Mouse (Mus musculus) kidney, embryonic 16.5 days (tissue): ENCODE data around the gene Efs. TPM values are rescaled to one million over a fixed set of nuclear protein-coding genes. Genes with fewer than 3 reads are reported as not detected.

Source experiments
- ATAC-seq: fragments of 200-750 bp; cut with Nextera tagmentation; 2 replicates; pipeline ENCODE4 v1.8.0; 2017; ENCODE audit warnings: moderate TSS enrichment; ENCODE audit not compliant: low FRiP score, low TSS enrichment
- H3K27ac ChIP-seq: fragments of 300-500 bp; sonication (generic); 2 replicates; pipeline ENCODE4 v1.5.1; 2014; ENCODE audit warnings: low read length
- H3K27me3 ChIP-seq: fragments of 300-500 bp; sonication (generic); 2 replicates; pipeline ENCODE4 v1.6.1; 2014; ENCODE audit warnings: low read length, control low read depth, mixed read lengths; ENCODE audit not compliant: insufficient read depth
- H3K36me3 ChIP-seq: fragments of 300-500 bp; sonication (generic); 2 replicates; pipeline ENCODE4 v1.6.1; 2014; ENCODE audit warnings: low read length, control low read depth, mixed read lengths; ENCODE audit not compliant: insufficient read depth
- H3K4me1 ChIP-seq: fragments of 300-500 bp; sonication (generic); 2 replicates; pipeline ENCODE4 v1.6.1; 2014; ENCODE audit warnings: low read length, control low read depth, mixed read lengths; ENCODE audit not compliant: insufficient read depth
- H3K4me2 ChIP-seq: fragments of 300-500 bp; sonication (generic); replicated peaks from 2 replicates; pipeline ENCODE4 v1.6.1; 2014; ENCODE audit warnings: low read depth, low read length
- H3K4me3 ChIP-seq: fragments of 300-500 bp; sonication (generic); 2 replicates; pipeline ENCODE4 v1.5.1; 2014; ENCODE audit warnings: mild to moderate bottlenecking, low read length
- H3K9ac ChIP-seq: fragments of 300-500 bp; sonication (generic); replicated peaks from 2 replicates; pipeline ENCODE4 v1.6.1; 2014; ENCODE audit warnings: low read length
- H3K9me3 ChIP-seq: fragments of 300-500 bp; sonication (generic); 2 replicates; pipeline ENCODE4 v1.6.1; 2016; ENCODE audit warnings: low read length, control low read depth
- WGBS: fragments of 180-500 bp; shearing (Covaris S2); extraction: QIAGEN DNeasy Blood & Tissue Kit; methylation state at CpG from one replicate; pipeline ENCODE4 v1.1.7; 2014; 5-methylcytosine and 5-hydroxymethylcytosine counted together
- microRNA counts: library from miRNA; unstranded; fragments of <30 nt; microRNA quantifications from one replicate; lab custom pipeline; 2016
- microRNA-seq: library from miRNA; unstranded; fragments of <30 nt; microRNA quantifications from one replicate; pipeline ENCODE4, GENCODE M21; 2016
- polyA plus RNA-seq: library from polyadenylated mRNA; unstranded; fragments of >200 nt; fragmentation: Nextera tagmentation; extraction: Ambion mirVana; gene quantifications from 2 replicates; pipeline ENCODE4 v1.2.1, GENCODE M21; 2015

Efs gene
- polyA plus RNA-seq, 1 experiment from 2014 or later, result 30.0 TPM

DNA sequence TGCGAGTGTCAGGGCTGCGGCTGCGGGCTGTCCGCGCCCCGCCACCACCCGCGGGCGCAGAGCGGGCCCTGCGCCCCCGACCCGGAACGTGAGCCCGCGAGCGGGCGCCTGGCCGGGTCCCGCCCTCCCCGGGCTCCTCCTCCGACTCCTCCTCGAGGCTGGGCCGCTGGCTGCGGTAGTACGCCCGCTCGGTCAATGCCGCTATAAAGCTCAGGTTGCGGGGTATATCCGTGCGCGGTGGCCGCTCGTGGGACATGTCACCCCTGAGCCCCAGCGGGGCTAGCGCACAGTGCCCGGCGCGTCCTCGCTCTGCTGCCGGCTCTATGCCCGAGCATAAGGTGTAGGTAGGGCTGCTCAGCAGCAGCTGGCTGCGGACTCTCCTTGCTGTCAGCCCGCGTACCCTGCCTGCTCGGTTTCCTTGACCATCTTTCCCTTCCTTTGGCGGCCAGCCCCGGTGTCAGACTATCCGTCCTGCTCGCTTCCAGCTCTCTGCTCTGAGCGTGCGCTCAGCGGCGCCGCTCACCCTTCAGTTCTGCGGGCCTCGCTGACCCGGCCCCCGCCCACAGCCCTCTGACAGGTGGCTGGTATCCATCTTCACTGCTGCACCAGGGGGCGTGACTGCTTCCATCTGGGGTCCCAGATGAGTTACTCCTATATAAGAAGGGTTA is 48.7 kb downstream of the Efs start, which contains the start of gene Ppp1r3e:
Gene Ppp1r3e (minus strand): TSS at position 503 of the 668 bp plus-strand sequence.
- no peaks in the 10 kb centered on the region for H3K36me3 ChIP-seq
- no peaks in the 10 kb centered on the region for H3K27me3 ChIP-seq
- H3K9ac ChIP-seq, result peak within 1 kb of the TSS; percentile 87
- no peaks in the 10 kb centered on the region for H3K9me3 ChIP-seq
- H3K4me2 ChIP-seq, result peak within 1 kb of the TSS; percentile 99
- peak within 1 kb of the TSS; percentile 85 for H3K4me3 ChIP-seq
- peak; percentile 82 for ATAC-seq
- peak within 1 kb of the TSS; percentile 88 for H3K27ac ChIP-seq
- under 1% methylated on average over 44 of the region's 61 CpGs for WGBS
- peaks cover 14% of the 10 kb centered on the region for H3K4me1 ChIP-seq

DNA sequence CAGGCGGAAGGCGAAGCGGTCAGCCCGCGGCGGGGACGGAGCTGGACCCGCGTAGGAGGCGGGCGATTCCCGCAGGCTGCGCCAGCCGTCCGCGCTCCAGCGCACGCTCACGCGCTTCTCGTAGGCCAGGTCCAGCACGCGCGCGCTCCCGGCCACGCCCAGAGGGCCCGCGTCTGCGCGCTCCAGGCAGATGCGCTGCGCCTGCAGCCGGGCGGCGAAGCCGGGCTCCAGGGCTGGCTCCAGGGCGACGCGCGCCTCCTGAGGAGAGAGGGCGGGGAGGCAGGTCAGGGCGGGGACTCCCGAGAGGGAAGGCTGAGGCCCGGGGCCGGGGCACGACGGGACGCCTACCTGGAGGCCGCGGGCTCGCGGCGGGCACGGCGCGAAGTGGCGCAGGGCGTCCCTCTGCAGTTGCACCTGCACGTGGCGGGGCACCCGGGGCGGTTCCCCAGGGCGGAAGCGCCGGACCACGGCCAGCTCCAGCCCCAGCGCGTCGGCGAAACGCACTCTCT is 49.3 kb downstream of the Efs start:
- Histone ChIP-seq H3K36me3 (no peaks in the 10 kb centered on the region), H3K27me3 (no peaks in the 10 kb centered on the region), H3K27ac (peak overlapping the region; percentile 88), H3K4me3 (peak overlapping the region; percentile 85), H3K9ac (peak overlapping the region; percentile 87), H3K4me2 (peak overlapping the region; percentile 99), H3K4me1 (peaks cover 14% of the 10 kb centered on the region), H3K9me3 (no peaks in the 10 kb centered on the region)
- WGBS, result under 1% methylated on average over 59 of the region's 72 CpGs
- peak; percentile 92 for ATAC-seq

GRCm38 (mm10) chr14:54875844-54876538 is 49.9 kb downstream of the Efs start:
- Histone ChIP-seq H3K4me1 (peaks cover 14% of the 10 kb centered on the region), H3K4me2 (peak overlapping the region; percentile 99), H3K9me3 (no peaks in the 10 kb centered on the region), H3K9ac (peak overlapping the region; percentile 87), H3K27me3 (no peaks in the 10 kb centered on the region), H3K27ac (peak overlapping the region; percentile 88), H3K4me3 (peak overlapping the region; percentile 85), H3K36me3 (no peaks in the 10 kb centered on the region)
- peak; percentile 50 for ATAC-seq
- 1% methylated on average over 36 of the region's 36 CpGs for WGBS

- Histone ChIP-seq H3K36me3 (no peaks in the 10 kb centered on the region), H3K27me3 (no peaks in the 10 kb centered on the region), H3K9me3 (no peaks in the 10 kb centered on the region), H3K9ac (no peak overlapping the region), H3K27ac (no peak overlapping the region), H3K4me2 (no peak overlapping the region), H3K4me1 (peaks cover 14% of the 10 kb centered on the region), H3K4me3 (no peak overlapping the region)
- ATAC-seq, result no peak
- 87% methylated on average over 3 of the region's 3 CpGs for WGBS
These were observed 51.8 kb downstream of the Efs start for GRCm38 (mm10) chr14:54874165-54874564.

DNA sequence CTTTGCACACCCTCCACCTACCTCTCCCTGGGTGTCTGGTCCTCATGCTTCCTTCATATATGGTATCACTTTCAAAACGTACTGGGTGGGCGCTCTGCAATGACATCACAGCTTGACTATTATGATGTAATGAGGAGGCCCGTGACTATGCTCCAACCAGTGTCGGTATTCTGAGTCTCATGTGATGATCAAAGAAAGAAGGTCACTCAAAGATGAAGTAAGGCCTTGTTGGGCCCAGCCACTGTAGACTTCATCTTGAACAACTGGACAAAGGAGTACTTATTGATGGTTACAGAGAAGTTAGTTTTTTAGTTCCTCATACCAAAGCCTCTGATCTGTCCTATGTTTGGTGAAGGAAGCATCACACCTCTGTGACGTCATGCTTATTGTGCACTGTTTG is 55.1 kb downstream of the Efs start, which contains the start of gene Homez:
Gene Homez (minus strand): TSS at position 101 of the 400 bp plus-strand sequence.
- no peak for ATAC-seq
- Histone ChIP-seq H3K9me3 (no peaks in the 10 kb centered on the region), H3K4me1 (peaks cover 6% of the 10 kb centered on the region), H3K9ac (no peak within 1 kb of the TSS), H3K27me3 (no peaks in the 10 kb centered on the region), H3K4me3 (no peak within 1 kb of the TSS), H3K4me2 (no peak within 1 kb of the TSS), H3K27ac (no peak within 1 kb of the TSS), H3K36me3 (no peaks in the 10 kb centered on the region)
- 92% methylated on average over 5 of the region's 5 CpGs for WGBS

- H3K36me3 ChIP-seq, result no peaks in the 10 kb centered on the region
- no peak for ATAC-seq
- no peaks in the 10 kb centered on the region for H3K27me3 ChIP-seq
- no peak overlapping the region for H3K9ac ChIP-seq
- no peaks in the 10 kb centered on the region for H3K9me3 ChIP-seq
- 0 out of 2 replicates have a peak, but pooled peaks cover 2% of the 10 kb centered on the region for H3K4me1 ChIP-seq
- H3K4me3 ChIP-seq, result no peak overlapping the region
- no peak overlapping the region for H3K27ac ChIP-seq
- no peak overlapping the region for H3K4me2 ChIP-seq
- 81% methylated on average over 4 of the region's 4 CpGs for WGBS
These were observed 57.9 kb downstream of the Efs start for GRCm38 (mm10) chr14:54868026-54868425.

DNA sequence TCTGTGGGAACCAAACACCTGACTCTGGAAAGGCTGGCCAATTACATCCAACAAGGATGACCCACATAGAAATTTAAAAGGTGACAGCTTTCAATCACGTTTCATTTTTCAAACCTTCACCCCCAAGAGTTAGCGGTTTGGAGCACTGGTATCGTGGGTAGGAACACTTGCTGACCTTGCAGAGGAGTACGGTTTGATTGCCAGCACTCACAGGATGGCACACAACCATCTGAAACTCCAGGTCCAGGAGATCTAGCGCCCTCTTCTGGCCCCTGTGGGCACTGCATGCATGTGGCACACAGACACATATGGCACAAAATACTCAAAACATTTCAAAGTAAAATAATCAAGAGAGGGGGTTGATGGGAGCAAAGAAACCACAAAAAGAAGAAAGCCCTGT is 59.0 kb downstream of the Efs start:
- H3K36me3 ChIP-seq, result no peaks in the 10 kb centered on the region
- no peaks in the 10 kb centered on the region for H3K27me3 ChIP-seq
- 59% methylated on average over 5 of the region's 5 CpGs for WGBS
- H3K4me2 ChIP-seq, result no peak overlapping the region
- no peak overlapping the region for H3K9ac ChIP-seq
- H3K4me1 ChIP-seq, result 0 out of 2 replicates have a peak, but pooled peaks cover 2% of the 10 kb centered on the region
- ATAC-seq, result no peak
- H3K4me3 ChIP-seq, result no peak overlapping the region
- H3K27ac ChIP-seq, result no peak overlapping the region
- no peaks in the 10 kb centered on the region for H3K9me3 ChIP-seq

MicroRNA genes within 50 kb of the gene (microRNA counts, 519-probe panel; counts per million panel counts)
- microRNA mmu-miR-208a (lab: Ali Mortazavi, UCI) (2,009 counts per million, percentile 52 among the panel's probes with 10 or more counts), microRNA mmu-miR-208b (lab: Ali Mortazavi, UCI) (104 counts per million, percentile 35 among the panel's probes with 10 or more counts)

Small RNA genes within 50 kb of the gene (microRNA-seq; reads per million reads assigned to microRNA genes)
- gene Mir208a (4.3 reads per million, percentile 19 among the genes with 10 or more reads in this experiment), gene Mir208b (27.0 reads per million, percentile 41 among the genes with 10 or more reads in this experiment)

Other genes starting within 250 kb of the Efs start
- gene 1700123O20Rik, start 239.9 kb downstream of the Efs start, polyA plus RNA-seq, result 90.4 and 91.1 TPM in 2 replicates
- gene Acin1, start 239.2 kb downstream of the Efs start, polyA plus RNA-seq, result 120 and 136 TPM in 2 replicates
- 0.06 and 0.12 TPM in 2 replicates for gene Gm29776, start 227.3 kb downstream of the Efs start, polyA plus RNA-seq
- 0.19 TPM in 1 of 2 replicates, not detected in the other for gene Cebpe, start 214.0 kb downstream of the Efs start, polyA plus RNA-seq
- 21.0 and 24.6 TPM in 2 replicates for gene Slc7a8, start 144.2 kb downstream of the Efs start, polyA plus RNA-seq
- gene Rnf212b, start 112.0 kb downstream of the Efs start, polyA plus RNA-seq, result 0.16 and 0.59 TPM in 2 replicates
- 18.0 and 19.9 TPM in 2 replicates for gene Homez, start 55.2 kb downstream of the Efs start, polyA plus RNA-seq
- gene Ppp1r3e, start 48.6 kb downstream of the Efs start, polyA plus RNA-seq, result 1.6 and 1.7 TPM in 2 replicates
- 5.0 and 5.1 TPM in 2 replicates for gene Bcl2l2, start 42.7 kb downstream of the Efs start, polyA plus RNA-seq
- gene Gm20521, start 42.7 kb downstream of the Efs start, polyA plus RNA-seq, result 0.16 and 0.45 TPM in 2 replicates
- 135 and 141 TPM in 2 replicates for gene Pabpn1, start 33.6 kb downstream of the Efs start, polyA plus RNA-seq
- 45.9 and 55.1 TPM in 2 replicates for gene Slc22a17, start 13.0 kb downstream of the Efs start, polyA plus RNA-seq
- 0.17 TPM in 1 of 2 replicates, not detected in the other for gene Il25, start 6.6 kb upstream of the Efs start, polyA plus RNA-seq
- gene Cmtm5, start 10.1 kb upstream of the Efs start, polyA plus RNA-seq, result 1.5 and 2.1 TPM in 2 replicates
- gene Myh6, start 40.8 kb upstream of the Efs start, polyA plus RNA-seq, result 1.1 and 1.4 TPM in 2 replicates
- not detected in 2 replicates for gene Gm17428, start 50.8 kb upstream of the Efs start, polyA plus RNA-seq
- 2.4 and 5.0 TPM in 2 replicates for gene Myh7, start 68.5 kb upstream of the Efs start, polyA plus RNA-seq
- 87.0 and 88.8 TPM in 2 replicates for gene Ngdn, start 89.3 kb upstream of the Efs start, polyA plus RNA-seq
- gene Zfhx2, start 166.2 kb upstream of the Efs start, polyA plus RNA-seq, result 4.3 and 6.0 TPM in 2 replicates
- gene Thtpa, start 168.7 kb upstream of the Efs start, polyA plus RNA-seq, result 27.1 and 28.9 TPM in 2 replicates
- 23.2 and 23.3 TPM in 2 replicates for gene Ap1g2, start 180.5 kb upstream of the Efs start, polyA plus RNA-seq
- gene Jph4, start 190.8 kb upstream of the Efs start, polyA plus RNA-seq, result 0.45 and 0.51 TPM in 2 replicates